Comparison of ENCODE assay signal across 28 mouse cellular contexts in genomic region chr3:105714820-105715167, GRCm38 (mm10). TPM values are rescaled to one million over a fixed set of nuclear protein-coding genes. Genes with fewer than 3 reads are reported as not detected.
A peak's percentile ranks its signal among the peaks of the same experiment; 100 is the strongest.
DNase-seq lines count a peak whose midpoint lies in the region; ATAC-seq lines count a peak whose summit lies in the region.
"Had no signal": no experiment of that assay in that cellular context is flagged by ENCODE, and none has a peak within 500 bp of the region (broad histone marks: within the 10 kb centered on the region; RNA-seq: fewer than 3 reads in every experiment).

No protein-coding gene starts in this region.

- H3K36me3 ChIP-seq in kidney, embryonic 15.5 days, result no peaks in the 10 kb centered on the region
- no peaks in the 10 kb centered on the region for H3K36me3 ChIP-seq in limb, embryonic 10.5 days
- H3K36me3 ChIP-seq: embryonic facial prominence, embryonic 13.5 days; intestine, embryonic 15.5 days; liver, embryonic 12.5 days; midbrain, embryonic 13.5 days; neural tube, embryonic 15.5 days had no signal

- no peak for ATAC-seq in kidney, embryonic 15.5 days (replicated peaks; ENCODE audit: low FRiP score)
- ATAC-seq: forebrain, embryonic 13.5 days; intestine, embryonic 15.5 days; liver, embryonic 12.5 days; liver, postnatal 0 days had no signal

- no peaks in the 10 kb centered on the region for H3K27me3 ChIP-seq in kidney, embryonic 15.5 days
- no peaks in the 10 kb centered on the region for H3K27me3 ChIP-seq in limb, embryonic 10.5 days (ENCODE audit: low read depth, poor library complexity, severe bottlenecking)
- H3K27me3 ChIP-seq: embryonic facial prominence, embryonic 13.5 days; forebrain, embryonic 13.5 days; intestine, embryonic 15.5 days; megakaryocyte, embryonic 14.5 days; midbrain, embryonic 13.5 days; neural tube, embryonic 15.5 days had no signal

- intact Hi-C loops in heart, postnatal 36 days (cut with DNase I), result no loop called here

- peak overlapping the region; percentile 89; the same call in 1 of the 2 replicates for H3K27ac ChIP-seq in kidney, embryonic 15.5 days
- no peak overlapping the region for H3K27ac ChIP-seq in limb, embryonic 10.5 days
- H3K27ac ChIP-seq: intestine, embryonic 15.5 days; liver, embryonic 12.5 days; neural tube, embryonic 15.5 days had no signal

- peak; percentile 78 for DNase-seq in heart, adult 11 months
- DNase-seq in heart, postnatal 36 days, result no peak
- DNase-seq in kidney, postnatal 25 days, result no peak
- DNase-seq in limb, embryonic 10.5 days (ENCODE audit: low spot score), result peak; percentile 26
- peak; percentile 62 for DNase-seq in retina, postnatal 1 day
- no peak for DNase-seq in frontal cortex, postnatal 14 days (ENCODE audit: low spot score in 2 of 2)
- DNase-seq: adrenal gland, adult 2 months; adrenal gland, postnatal 36 days; B cell, adult 2 months; cerebellum, adult 18-20 months; kidney, adult 2 months; kidney, postnatal 10 days; liver, postnatal 0 days; lung, postnatal 4 days; right cerebral cortex, adult 18-20 months; spleen, adult 18-20 months; thymus, postnatal 14 days had no signal

- H3K4me2 ChIP-seq in kidney, embryonic 15.5 days, result no peak overlapping the region
- H3K4me2 ChIP-seq: forebrain, embryonic 13.5 days; intestine, embryonic 15.5 days; liver, embryonic 12.5 days; midbrain, embryonic 13.5 days; neural tube, embryonic 15.5 days had no signal

- no peaks in the 10 kb centered on the region for H3K9me3 ChIP-seq in kidney, embryonic 15.5 days (replicated peaks)
- H3K9me3 ChIP-seq in limb, embryonic 10.5 days (replicated peaks), result no peaks in the 10 kb centered on the region
- H3K9me3 ChIP-seq: embryonic facial prominence, embryonic 13.5 days; forebrain, embryonic 13.5 days; intestine, embryonic 15.5 days; liver, embryonic 12.5 days; megakaryocyte, embryonic 14.5 days; midbrain, embryonic 13.5 days; neural tube, embryonic 15.5 days had no signal

- no peak overlapping the region for H3K4me3 ChIP-seq in kidney, embryonic 15.5 days (replicated peaks)
- no peak overlapping the region for H3K4me3 ChIP-seq in limb, embryonic 10.5 days
- H3K4me3 ChIP-seq: embryonic facial prominence, embryonic 13.5 days; erythroblast, embryonic 14.5 days; forebrain, embryonic 13.5 days; intestine, embryonic 15.5 days; left cerebral cortex, adult 2 months; liver, embryonic 12.5 days; megakaryocyte, embryonic 14.5 days; midbrain, embryonic 13.5 days; neural tube, embryonic 15.5 days had no signal

- peaks cover 54% of the 10 kb centered on the region for H3K4me1 ChIP-seq in kidney, embryonic 15.5 days
- H3K4me1 ChIP-seq in limb, embryonic 10.5 days, result peaks cover 42% of the 10 kb centered on the region

- no peak overlapping the region for H3K9ac ChIP-seq in kidney, embryonic 15.5 days
- H3K9ac ChIP-seq: embryonic facial prominence, embryonic 13.5 days; forebrain, embryonic 13.5 days; intestine, embryonic 15.5 days; liver, embryonic 12.5 days; liver, postnatal 0 days; neural tube, embryonic 15.5 days had no signal

RNA-seq across cellular contexts. Expression of gene Inka2, which starts 10.4 kb away (rescaled TPM):
- total RNA-seq in heart, postnatal 36 days (2021), result 10 to 100 TPM; 15.3 to 18.8 TPM
- 1.4 and 1.7 TPM in 2 replicates for polyA plus RNA-seq in kidney, embryonic 15.5 days (2015; fragmentation: Nextera tagmentation; extraction: Ambion mirVana)
- polyA plus RNA-seq in limb, embryonic 10.5 days (2016; fragmentation: Nextera tagmentation; extraction: Ambion mirVana), result 0.33 and 0.50 TPM in 2 replicates
- total RNA-seq: monocyte, adult 5-6 weeks had no signal

RNA-seq across cellular contexts. Expression of gene Ddx20, which starts 27.4 kb away (rescaled TPM):
- 10 to 100 TPM; 10.6 to 11.8 TPM for total RNA-seq in heart, postnatal 36 days (2021)
- polyA plus RNA-seq in kidney, embryonic 15.5 days (2015; fragmentation: Nextera tagmentation; extraction: Ambion mirVana), result 38.0 and 38.7 TPM in 2 replicates
- 51.6 and 53.4 TPM in 2 replicates for polyA plus RNA-seq in limb, embryonic 10.5 days (2016; fragmentation: Nextera tagmentation; extraction: Ambion mirVana)

Comparison
In these comparisons a context has a peak if more than half of its experiments do, and no peak if none do; other contexts are left out.
1. DNase-seq: peak in heart, adult 11 months (single experiment), limb, embryonic 10.5 days (single experiment) and retina, postnatal 1 day (single experiment); none in heart, postnatal 36 days (0 of 2), kidney, postnatal 25 days (0 of 2) and frontal cortex, postnatal 14 days (0 of 2).